Mouse (Mus musculus) kidney, embryonic 16.5 days (tissue): ENCODE measurements around the gene Ppp1r3e. TPM values are rescaled to one million over a fixed set of nuclear protein-coding genes. Genes with fewer than 3 reads are reported as not detected.
A peak's percentile ranks its signal among the peaks of the same experiment; 100 is the strongest.

Source experiments
- ATAC-seq: fragments of 200-750 bp; cut with Nextera tagmentation; 2 replicates; pipeline ENCODE4 v1.8.0; 2017; ENCODE audit warnings: moderate TSS enrichment; ENCODE audit not compliant: low FRiP score, low TSS enrichment
- H3K27ac ChIP-seq: fragments of 300-500 bp; sonication (generic); 2 replicates; pipeline ENCODE4 v1.5.1; 2014; ENCODE audit warnings: low read length
- H3K27me3 ChIP-seq: fragments of 300-500 bp; sonication (generic); 2 replicates; pipeline ENCODE4 v1.6.1; 2014; ENCODE audit warnings: low read length, control low read depth, mixed read lengths; ENCODE audit not compliant: insufficient read depth
- H3K36me3 ChIP-seq: fragments of 300-500 bp; sonication (generic); 2 replicates; pipeline ENCODE4 v1.6.1; 2014; ENCODE audit warnings: low read length, control low read depth, mixed read lengths; ENCODE audit not compliant: insufficient read depth
- H3K4me1 ChIP-seq: fragments of 300-500 bp; sonication (generic); 2 replicates; pipeline ENCODE4 v1.6.1; 2014; ENCODE audit warnings: low read length, control low read depth, mixed read lengths; ENCODE audit not compliant: insufficient read depth
- H3K4me2 ChIP-seq: fragments of 300-500 bp; sonication (generic); replicated peaks from 2 replicates; pipeline ENCODE4 v1.6.1; 2014; ENCODE audit warnings: low read depth, low read length
- H3K4me3 ChIP-seq: fragments of 300-500 bp; sonication (generic); 2 replicates; pipeline ENCODE4 v1.5.1; 2014; ENCODE audit warnings: mild to moderate bottlenecking, low read length
- H3K9ac ChIP-seq: fragments of 300-500 bp; sonication (generic); replicated peaks from 2 replicates; pipeline ENCODE4 v1.6.1; 2014; ENCODE audit warnings: low read length
- H3K9me3 ChIP-seq: fragments of 300-500 bp; sonication (generic); 2 replicates; pipeline ENCODE4 v1.6.1; 2016; ENCODE audit warnings: low read length, control low read depth
- WGBS: fragments of 180-500 bp; shearing (Covaris S2); extraction: QIAGEN DNeasy Blood & Tissue Kit; methylation state at CpG from one replicate; pipeline ENCODE4 v1.1.7; 2014; 5-methylcytosine and 5-hydroxymethylcytosine counted together
- polyA plus RNA-seq: library from polyadenylated mRNA; unstranded; fragments of >200 nt; fragmentation: Nextera tagmentation; extraction: Ambion mirVana; gene quantifications from 2 replicates; pipeline ENCODE4 v1.2.1, GENCODE M21; 2015

Ppp1r3e gene
- polyA plus RNA-seq, 1 experiment from 2014 or later, result 1.7 TPM

GRCm38 (mm10) chr14:54908682-54909081 lies 31.3 kb upstream of the Ppp1r3e start:
- H3K36me3 ChIP-seq, result peaks cover 24% of the 10 kb centered on the region
- 59% methylated on average over 7 of the region's 7 CpGs for WGBS
- H3K27me3 ChIP-seq, result no peaks in the 10 kb centered on the region
- no peak overlapping the region for H3K27ac ChIP-seq
- no peak overlapping the region for H3K9ac ChIP-seq
- no peak overlapping the region for H3K4me3 ChIP-seq
- no peak for ATAC-seq
- H3K4me1 ChIP-seq, result peaks cover 19% of the 10 kb centered on the region
- no peaks in the 10 kb centered on the region for H3K9me3 ChIP-seq
- no peak overlapping the region for H3K4me2 ChIP-seq

- Histone ChIP-seq H3K4me2 (no peak overlapping the region), H3K27me3 (no peaks in the 10 kb centered on the region), H3K9ac (no peak overlapping the region), H3K36me3 (peaks cover 24% of the 10 kb centered on the region), H3K9me3 (no peaks in the 10 kb centered on the region), H3K4me3 (no peak overlapping the region), H3K27ac (no peak overlapping the region), H3K4me1 (0 out of 2 replicates have a peak, but pooled peaks cover 2% of the 10 kb centered on the region)
- no peak for ATAC-seq
- 85% methylated on average over 4 of the region's 4 CpGs for WGBS
Observed at GRCm38 (mm10) chr14:54903641-54904040, 26.3 kb upstream of the Ppp1r3e start.

GRCm38 (mm10) chr14:54900383-54900782 lies 23.0 kb upstream of the Ppp1r3e start:
- H3K27me3 ChIP-seq, result no peaks in the 10 kb centered on the region
- no peak overlapping the region for H3K4me2 ChIP-seq
- H3K9me3 ChIP-seq, result no peaks in the 10 kb centered on the region
- no peak overlapping the region for H3K4me3 ChIP-seq
- H3K27ac ChIP-seq, result 0 out of 2 replicates have a peak overlapping the region, but pooled peaks have one; percentile 8
- no peak overlapping the region for H3K9ac ChIP-seq
- H3K36me3 ChIP-seq, result peaks cover 29% of the 10 kb centered on the region
- H3K4me1 ChIP-seq, result peaks cover 27% of the 10 kb centered on the region
- under 1% methylated on average over 3 of the region's 3 CpGs for WGBS
- ATAC-seq, result peak; percentile 40; the same call in 1 of the 2 replicates

DNA sequence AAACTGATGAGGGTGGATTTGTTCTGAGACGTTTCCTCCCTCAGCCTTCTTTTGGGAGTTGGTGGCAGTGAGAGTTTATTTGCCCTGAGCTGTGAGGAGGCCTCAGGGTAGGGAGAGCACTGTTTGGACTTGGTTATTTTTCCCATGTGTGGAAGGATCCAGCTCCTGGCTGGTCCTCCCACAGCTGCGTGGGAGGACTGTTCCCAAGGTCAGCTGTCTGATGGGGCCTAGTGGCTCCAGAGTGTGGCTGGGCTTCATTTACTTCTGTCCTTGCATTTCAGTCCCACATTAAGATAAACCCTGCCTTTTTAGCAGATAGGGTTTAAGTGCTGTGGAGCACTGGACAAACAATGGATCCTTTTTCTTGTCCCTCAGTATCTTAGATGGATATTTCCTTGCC lies 20.1 kb upstream of the Ppp1r3e start:
- Histone ChIP-seq H3K4me1 (peaks cover 33% of the 10 kb centered on the region), H3K27ac (peak overlapping the region; percentile 27), H3K9me3 (no peaks in the 10 kb centered on the region), H3K27me3 (no peaks in the 10 kb centered on the region), H3K4me3 (no peak overlapping the region), H3K9ac (peak overlapping the region; percentile 3; the same call in 1 of the 2 replicates), H3K36me3 (peaks cover 29% of the 10 kb centered on the region), H3K4me2 (no peak overlapping the region)
- no peak for ATAC-seq
- 34% methylated on average over 2 of the region's 2 CpGs for WGBS

DNA sequence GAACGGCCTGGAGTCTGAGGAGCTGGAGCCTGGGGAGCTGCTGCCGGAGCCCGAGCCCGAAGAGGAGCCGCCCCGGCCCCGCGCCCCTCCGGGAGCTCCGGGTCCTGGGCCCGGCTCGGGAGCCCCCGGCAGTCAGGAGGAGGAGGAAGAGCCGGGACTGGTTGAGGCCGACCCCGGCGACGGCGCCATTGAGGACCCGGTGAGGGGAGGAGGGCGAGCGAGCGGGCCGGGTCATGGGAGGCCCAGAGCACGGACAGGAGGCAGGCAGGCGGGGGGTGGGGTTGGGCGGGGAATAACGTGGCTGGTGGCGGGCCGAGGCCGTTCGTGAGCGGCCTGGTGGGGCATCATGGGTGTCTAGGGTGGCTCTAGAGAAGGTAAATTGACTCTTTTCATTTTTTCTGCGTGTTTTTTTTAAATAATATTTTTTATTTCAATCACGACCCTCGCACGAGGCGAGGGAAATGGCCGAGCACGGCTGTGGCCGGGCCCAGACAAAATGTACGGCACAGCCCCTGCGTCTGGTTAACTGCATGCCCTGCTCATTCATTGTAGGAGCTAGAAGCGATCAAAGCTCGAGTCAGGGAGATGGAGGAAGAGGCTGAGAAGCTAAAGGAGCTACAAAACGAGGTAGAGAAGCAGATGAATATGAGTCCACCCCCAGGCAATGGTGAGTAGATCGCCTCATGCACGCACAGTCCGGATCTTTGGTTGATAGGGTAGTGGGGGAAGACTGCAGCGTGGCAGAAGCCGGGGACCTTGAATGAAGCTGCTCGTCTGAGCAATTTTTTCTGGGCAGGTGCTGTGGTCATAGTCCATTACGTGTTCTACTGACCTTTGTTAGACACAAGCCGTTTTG lies 17.2 kb upstream of the Ppp1r3e start:
- Histone ChIP-seq H3K4me3 (peak overlapping the region; percentile 93), H3K36me3 (peaks cover 29% of the 10 kb centered on the region), H3K9me3 (no peaks in the 10 kb centered on the region), H3K9ac (peak overlapping the region; percentile 100), H3K27ac (peak overlapping the region; percentile 96), H3K4me1 (peaks cover 31% of the 10 kb centered on the region), H3K27me3 (no peaks in the 10 kb centered on the region), H3K4me2 (peak overlapping the region; percentile 82)
- WGBS, result under 1% methylated on average over 38 of the region's 54 CpGs
- peak; percentile 72 for ATAC-seq

- H3K4me1 ChIP-seq, result peaks cover 31% of the 10 kb centered on the region
- peak overlapping the region; percentile 53 for H3K4me2 ChIP-seq
- WGBS, result 0% methylated on average over 38 of the region's 38 CpGs
- H3K36me3 ChIP-seq, result peaks cover 29% of the 10 kb centered on the region
- peak overlapping the region; percentile 100 for H3K9ac ChIP-seq
- ATAC-seq, result peak; percentile 99
- H3K4me3 ChIP-seq, result peak overlapping the region; percentile 93
- H3K27me3 ChIP-seq, result no peaks in the 10 kb centered on the region
- H3K9me3 ChIP-seq, result no peaks in the 10 kb centered on the region
- peak overlapping the region; percentile 96 for H3K27ac ChIP-seq
Observed at GRCm38 (mm10) chr14:54893651-54894181, 16.4 kb upstream of the Ppp1r3e start.

GRCm38 (mm10) chr14:54892200-54892599 lies 14.8 kb upstream of the Ppp1r3e start, which contains the start of gene Pabpn1:
TSS of gene Pabpn1 (plus strand) at chr14:54892500.
- peak within 1 kb of the TSS; percentile 53 for H3K4me2 ChIP-seq
- WGBS, result 92% methylated on average over 3 of the region's 3 CpGs
- no peaks in the 10 kb centered on the region for H3K27me3 ChIP-seq
- peak within 1 kb of the TSS; percentile 89 for H3K27ac ChIP-seq
- H3K9me3 ChIP-seq, result no peaks in the 10 kb centered on the region
- H3K4me1 ChIP-seq, result peaks cover 25% of the 10 kb centered on the region
- ATAC-seq, result no peak
- H3K9ac ChIP-seq, result peak within 1 kb of the TSS; percentile 68
- H3K4me3 ChIP-seq, result peak within 1 kb of the TSS; percentile 93
- H3K36me3 ChIP-seq, result peaks cover 18% of the 10 kb centered on the region

DNA sequence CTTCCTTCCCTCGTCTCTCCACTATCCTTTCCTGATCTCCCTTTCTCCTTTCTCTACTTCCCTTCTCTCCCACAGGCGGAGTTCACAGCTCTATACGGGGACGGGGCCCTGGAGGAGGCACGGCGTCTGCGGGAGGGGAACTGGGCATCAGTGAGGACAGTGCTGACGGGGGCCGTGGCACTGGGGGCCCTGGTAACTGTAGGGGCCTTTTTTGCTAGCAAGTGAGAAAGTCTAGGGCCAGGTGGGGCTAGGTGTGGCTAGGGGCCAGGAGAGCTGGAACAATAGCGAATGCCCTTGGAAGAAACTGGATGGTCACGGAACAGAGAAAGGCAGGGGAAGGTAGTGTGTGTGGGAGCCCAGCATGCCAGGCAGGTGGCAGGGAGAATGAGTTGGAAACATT lies 8.0 kb upstream of the Ppp1r3e start:
- Histone ChIP-seq H3K4me1 (peaks cover 22% of the 10 kb centered on the region), H3K9me3 (no peaks in the 10 kb centered on the region), H3K27me3 (no peaks in the 10 kb centered on the region), H3K27ac (no peak overlapping the region), H3K4me3 (no peak overlapping the region), H3K4me2 (peak overlapping the region; percentile 69; the same call in 1 of the 2 replicates), H3K36me3 (0 out of 2 replicates have a peak, but pooled peaks cover 2% of the 10 kb centered on the region), H3K9ac (0 out of 2 replicates have a peak overlapping the region, but pooled peaks have one; percentile 15)
- no peak for ATAC-seq
- WGBS, result 83% methylated on average over 11 of the region's 11 CpGs

- WGBS, result 12% methylated on average over 21 of the region's 21 CpGs
- peak overlapping the region; percentile 81 for H3K4me3 ChIP-seq
- no peaks in the 10 kb centered on the region for H3K27me3 ChIP-seq
- 0 out of 2 replicates have a peak, but pooled peaks cover 2% of the 10 kb centered on the region for H3K36me3 ChIP-seq
- H3K4me2 ChIP-seq, result peak overlapping the region; percentile 69
- H3K27ac ChIP-seq, result peak overlapping the region; percentile 99
- H3K9ac ChIP-seq, result peak overlapping the region; percentile 91
- ATAC-seq, result peak; percentile 7; the same call in 1 of the 2 replicates
- H3K4me1 ChIP-seq, result peaks cover 22% of the 10 kb centered on the region
- H3K9me3 ChIP-seq, result no peaks in the 10 kb centered on the region
Observed at GRCm38 (mm10) chr14:54884022-54884712, 6.8 kb upstream of the Ppp1r3e start.
